Mouse (Mus musculus): ENCODE data around the gene Tbl1xr1.

DNA sequence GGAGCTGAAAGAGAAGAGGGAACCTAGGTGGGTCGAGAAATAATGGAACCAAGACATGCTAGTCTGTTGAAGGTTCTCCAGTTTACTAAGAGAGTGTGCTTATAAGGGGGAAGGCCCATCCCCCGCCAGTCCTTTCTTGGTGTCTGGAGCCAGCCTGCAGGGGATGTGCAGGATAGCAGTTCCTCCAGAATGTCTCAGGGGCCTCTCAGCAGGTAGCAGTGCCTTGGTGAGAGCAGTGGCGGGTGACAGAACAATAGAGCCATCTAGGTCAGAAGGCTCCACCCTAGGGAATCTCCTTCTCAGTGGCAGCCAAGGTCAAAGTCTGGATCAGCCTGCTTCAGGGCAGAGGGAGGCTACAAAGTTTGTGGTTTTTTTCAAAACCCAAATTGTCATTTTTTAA, 45.3 kb downstream of the Tbl1xr1 start:
- no peak for TF ChIP-seq EP300 (IDR thresholded peaks at IDR 0.05; ENCODE audit: low read depth in 1 of 2, low read length in 2 of 2)
- no peak for TF ChIP-seq BHLHE40 (IDR thresholded peaks at IDR 0.05; ENCODE audit: borderline replicate concordance, low read depth, low read length)
- TF ChIP-seq RAD21 (IDR thresholded peaks at IDR 0.05; ENCODE audit: low read depth, low read length) = no peak
- no peak for TF ChIP-seq CTCF (IDR thresholded peaks at IDR 0.05 in 2 of 3, conservative IDR thresholded peaks at IDR 0.05 in 1 of 3; ENCODE audit: control insufficient read depth in 1 of 3, insufficient read depth in 1 of 3, low read depth in 2 of 3, low read length in 3 of 3, poor library complexity in 1 of 3, severe bottlenecking in 1 of 3)
- no peak for TF ChIP-seq POLR2A (IDR thresholded peaks at IDR 0.05; ENCODE audit: control insufficient read depth in 1 of 2, insufficient read depth in 1 of 2, low read depth in 1 of 2, low read length in 2 of 2, poor library complexity in 1 of 2)
- no peak for TF ChIP-seq E2F4 (IDR thresholded peaks at IDR 0.05; ENCODE audit: borderline replicate concordance, low read depth, low read length)
- no peak for TF ChIP-seq JUND (IDR thresholded peaks at IDR 0.05; ENCODE audit: low read depth, low read length)
- no peak for TF ChIP-seq TCF12 (IDR thresholded peaks at IDR 0.05; ENCODE audit: low read depth, low read length)
- TF ChIP-seq ZMIZ1 (IDR thresholded peaks at IDR 0.05; ENCODE audit: low read depth, low read length) = no peak
- no peak for TF ChIP-seq MXI1 (IDR thresholded peaks at IDR 0.05; ENCODE audit: low read depth, low read length)
- TF ChIP-seq CHD1 (IDR thresholded peaks at IDR 0.05; ENCODE audit: low read depth, low read length) = no peak
- TF ChIP-seq TAL1 (IDR thresholded peaks at IDR 0.05; ENCODE audit: low read length) = no peak
